Mouse (Mus musculus) cortical plate, adult 2 months (tissue): ENCODE data around the gene Copz1. TPM values are rescaled to one million over a fixed set of nuclear protein-coding genes. Genes with fewer than 3 reads are reported as not detected.
A peak's percentile ranks its signal among the peaks of the same experiment; 100 is the strongest.

Experiments
- H3K27ac ChIP-seq: fragments of 200-500 bp; 2 replicates; pipeline ENCODE4 v1.5.1; 2012; ENCODE audit warnings: low read length, control low read depth, inconsistent platforms; ENCODE audit not compliant: insufficient read depth
- H3K4me1 ChIP-seq: fragments of 200-500 bp; 2 replicates; pipeline ENCODE4 v1.6.1; 2011; ENCODE audit warnings: low read length; ENCODE audit not compliant: control insufficient read depth, insufficient read depth
- H3K4me3 ChIP-seq: fragments of 200-500 bp; 2 replicates; pipeline ENCODE4 v1.5.1; 2011; ENCODE audit warnings: mild to moderate bottlenecking, low read length, control low read depth; ENCODE audit not compliant: insufficient read depth
- CTCF ChIP-seq: fragments of 200-500 bp; IDR thresholded peaks from 2 replicates; pipeline ENCODE4 v1.5.1; 2011; ENCODE audit warnings: mild to moderate bottlenecking, control low read depth, low read length; ENCODE audit not compliant: insufficient read depth; ENCODE audit errors: extremely low read depth
- POLR2A ChIP-seq: fragments of 200-500 bp; IDR thresholded peaks from 2 replicates; pipeline ENCODE4 v1.6.1; 2011; ENCODE audit warnings: mild to moderate bottlenecking, low read length, control low read depth; ENCODE audit not compliant: insufficient read depth; ENCODE audit errors: extremely low read depth
- polyA plus RNA-seq: library from polyadenylated mRNA; depleted of rRNA; stranded (reverse); fragments of >200 nt; gene quantifications from 2 replicates; pipeline ENCODE4 v1.2.3, GENCODE M21; 2012

Gene Copz1
- polyA plus RNA-seq, 1 experiment, result 148 TPM

DNA sequence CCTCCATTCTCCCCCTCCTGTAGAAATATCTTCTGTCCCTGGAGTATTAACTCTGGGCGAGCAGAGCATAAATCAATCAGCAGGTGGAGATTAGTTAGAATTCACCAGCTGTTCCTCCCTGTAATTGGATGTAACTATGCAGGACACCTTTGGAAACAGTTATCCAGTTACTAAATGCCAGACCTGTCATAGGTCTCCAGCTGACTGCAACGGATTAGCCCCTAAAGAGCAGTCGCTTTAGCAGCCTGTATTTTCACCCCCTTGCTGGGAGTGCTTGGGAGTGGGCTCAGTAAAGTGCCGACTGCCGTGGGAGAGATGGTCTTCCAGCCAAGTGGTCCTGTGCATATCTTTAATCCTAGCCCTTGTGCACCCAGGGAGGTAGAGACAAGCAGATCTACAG is 17.1 kb downstream of the Copz1 start:
- H3K4me3 ChIP-seq, result no peak overlapping the region
- no peak overlapping the region for H3K27ac ChIP-seq
- peaks cover 3% of the 10 kb centered on the region; the same call in 1 of the 2 replicates for H3K4me1 ChIP-seq
- no peak for TF ChIP-seq CTCF
- no peak for TF ChIP-seq POLR2A

DNA sequence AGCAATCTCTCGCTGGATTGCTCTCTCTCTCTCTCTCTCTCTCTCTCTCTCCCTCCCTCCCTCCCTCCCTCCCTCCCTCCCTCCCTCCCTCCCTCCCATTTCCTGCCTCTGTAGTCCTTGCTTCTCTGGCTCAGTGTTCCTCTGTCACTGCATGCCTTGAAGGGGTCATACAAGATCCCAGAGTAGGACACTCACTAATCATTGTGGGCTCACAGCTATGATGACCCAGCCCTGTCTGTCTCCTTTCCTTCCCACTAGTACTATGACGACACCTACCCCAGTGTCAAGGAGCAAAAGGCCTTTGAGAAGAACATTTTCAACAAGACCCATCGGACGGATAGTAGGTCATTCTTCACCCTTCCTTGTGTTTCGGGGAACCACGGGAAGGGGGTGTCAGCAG is 17.9 kb downstream of the Copz1 start:
- H3K4me1 ChIP-seq, result 0 out of 2 replicates have a peak, but pooled peaks cover 1% of the 10 kb centered on the region
- H3K27ac ChIP-seq, result no peak overlapping the region
- H3K4me3 ChIP-seq, result no peak overlapping the region
- no peak for TF ChIP-seq POLR2A
- no peak for TF ChIP-seq CTCF

DNA sequence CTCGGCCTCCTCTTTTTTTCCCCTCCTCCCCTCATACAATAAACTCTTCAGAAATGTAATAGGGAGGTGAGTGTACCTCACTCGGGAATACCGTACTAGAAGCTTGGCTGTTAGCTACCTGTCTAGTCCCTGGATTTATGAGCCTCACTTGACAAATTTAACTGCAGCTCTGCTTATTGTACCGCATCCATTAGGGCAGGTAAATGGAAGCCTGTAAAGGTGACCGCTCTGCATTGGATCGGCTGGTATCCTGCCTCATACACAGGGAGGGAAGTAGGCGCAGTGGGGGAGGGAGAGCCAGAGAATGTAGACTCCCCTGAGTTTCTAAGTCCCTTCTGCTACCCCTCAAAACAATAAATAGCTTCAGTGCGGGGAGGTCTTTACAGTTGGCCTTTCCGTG is 18.3 kb downstream of the Copz1 start:
- Histone ChIP-seq H3K4me1 (0 out of 2 replicates have a peak, but pooled peaks cover 2% of the 10 kb centered on the region), H3K27ac (no peak overlapping the region), H3K4me3 (no peak overlapping the region)
- TF ChIP-seq CTCF (no peak), POLR2A (no peak)

DNA sequence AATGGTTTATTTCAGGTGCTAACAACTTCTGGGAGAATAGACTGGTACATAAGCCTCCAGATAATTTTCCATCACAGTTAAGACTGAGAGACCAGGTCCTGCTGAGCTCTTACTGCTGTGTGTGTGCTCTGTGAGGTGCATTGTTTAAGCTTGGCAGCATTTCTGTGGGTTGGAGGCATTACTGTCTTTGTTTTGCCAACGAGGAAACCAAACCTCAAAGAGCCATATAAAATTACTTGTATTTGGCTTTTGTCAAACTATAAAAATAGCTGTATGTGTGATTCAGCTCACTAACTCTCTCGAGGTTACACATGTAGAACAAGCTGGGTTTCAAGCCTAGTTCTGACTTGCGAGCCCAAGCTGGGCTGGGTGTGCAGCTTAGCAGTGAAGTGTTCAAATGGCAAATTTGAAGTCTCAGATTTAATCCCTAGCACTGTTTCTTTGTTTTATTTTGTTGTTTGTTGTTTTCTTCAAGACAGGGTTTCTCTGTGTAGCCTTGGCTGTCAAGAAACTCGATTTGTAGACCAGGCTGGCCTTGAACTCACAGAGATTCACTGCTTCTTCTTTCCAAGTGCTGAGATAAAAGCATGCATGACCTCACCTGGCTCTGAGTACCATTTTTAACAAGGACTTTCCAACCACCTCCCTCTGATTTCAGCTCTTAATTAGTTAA is 20.3 kb downstream of the Copz1 start:
- Histone ChIP-seq H3K4me3 (no peak overlapping the region), H3K27ac (no peak overlapping the region), H3K4me1 (peaks cover 5% of the 10 kb centered on the region)
- TF ChIP-seq POLR2A (no peak), CTCF (no peak)

DNA sequence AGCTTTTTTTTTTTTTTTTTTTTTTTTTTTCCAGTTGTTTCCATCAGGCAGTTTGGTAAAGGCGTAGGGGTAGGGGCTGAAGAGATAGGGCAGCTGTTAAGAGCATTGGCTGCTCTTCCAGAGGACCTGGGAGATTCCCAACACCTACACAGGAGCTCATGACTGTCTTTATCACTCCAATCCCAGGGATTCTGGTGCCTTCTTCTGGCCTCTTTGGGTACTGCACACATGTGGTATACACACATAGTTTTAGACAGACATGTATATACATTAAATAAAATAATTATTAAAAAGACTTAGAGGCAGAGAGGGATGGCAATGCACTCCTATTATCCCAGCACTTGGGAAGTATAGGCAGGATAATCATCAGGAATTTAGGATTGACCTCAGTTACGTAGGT is 20.9 kb downstream of the Copz1 start:
- TF ChIP-seq POLR2A, result no peak
- H3K27ac ChIP-seq, result no peak overlapping the region
- no peak overlapping the region for H3K4me3 ChIP-seq
- peaks cover 8% of the 10 kb centered on the region for H3K4me1 ChIP-seq

DNA sequence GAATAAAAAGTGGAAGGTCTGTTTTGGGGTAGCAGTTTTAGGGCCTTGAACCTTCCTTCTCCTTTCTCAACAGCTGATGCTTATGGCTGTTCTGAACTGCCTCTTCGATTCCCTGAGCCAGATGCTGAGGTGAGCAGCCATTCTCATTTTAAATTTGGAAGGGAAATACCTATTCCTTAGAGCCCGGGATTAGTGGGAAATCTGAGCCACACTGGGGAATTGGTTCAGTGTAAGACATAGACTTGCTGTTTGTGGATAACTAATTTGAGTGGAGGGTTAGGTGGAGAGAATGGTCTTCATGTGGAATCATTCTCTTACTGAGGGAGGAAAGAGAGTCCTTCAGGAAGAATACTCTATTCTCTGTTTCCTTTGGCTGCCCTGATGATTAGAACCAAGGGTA is 22.1 kb downstream of the Copz1 start:
- Histone ChIP-seq H3K4me3 (no peak overlapping the region), H3K4me1 (peaks cover 15% of the 10 kb centered on the region), H3K27ac (no peak overlapping the region)
- no peak for TF ChIP-seq CTCF
- no peak for TF ChIP-seq POLR2A

DNA sequence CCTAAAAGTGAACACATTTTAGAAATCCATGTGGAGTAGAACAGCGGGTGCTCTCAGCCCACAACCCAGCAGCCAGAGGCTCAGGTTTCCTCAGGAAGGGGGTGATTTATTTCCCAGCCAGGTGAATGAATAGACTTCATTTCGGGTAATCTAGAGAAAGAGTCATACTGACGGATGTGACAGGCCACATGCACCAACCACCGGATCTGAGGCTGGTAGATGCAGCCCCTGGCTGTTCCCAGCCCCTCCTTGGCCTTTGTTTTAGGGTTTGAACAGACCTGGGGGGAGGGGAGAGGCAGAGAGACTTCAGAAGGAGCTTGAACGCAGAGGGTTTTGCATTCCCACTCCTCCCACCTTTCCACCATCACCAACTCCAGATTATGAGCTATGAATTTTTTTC is 23.3 kb downstream of the Copz1 start:
- Histone ChIP-seq H3K4me3 (no peak overlapping the region), H3K27ac (no peak overlapping the region), H3K4me1 (peaks cover 15% of the 10 kb centered on the region)
- TF ChIP-seq POLR2A (no peak), CTCF (no peak)

DNA sequence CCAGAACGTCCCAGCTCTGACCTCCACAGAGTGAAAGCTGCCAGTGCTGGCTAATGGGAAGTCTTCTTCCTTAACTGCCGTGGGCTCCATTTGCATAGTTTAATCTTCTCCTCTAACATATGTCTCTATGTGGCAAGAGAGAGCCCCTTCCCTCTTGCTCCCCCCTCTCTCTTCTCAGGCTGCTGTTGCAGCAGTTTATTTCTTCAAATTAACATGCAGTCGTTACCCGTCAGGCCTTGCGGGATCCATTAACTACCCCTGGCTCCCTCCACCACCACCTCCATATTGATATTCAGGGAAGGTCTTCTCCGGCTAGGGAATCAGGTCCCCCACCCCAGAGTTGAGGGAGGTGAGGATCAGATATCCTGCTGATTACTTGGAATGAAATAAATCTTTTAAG is 24.8 kb downstream of the Copz1 start:
- H3K4me1 ChIP-seq, result peaks cover 15% of the 10 kb centered on the region
- no peak overlapping the region for H3K27ac ChIP-seq
- no peak overlapping the region for H3K4me3 ChIP-seq
- TF ChIP-seq POLR2A, result no peak
- no peak for TF ChIP-seq CTCF

DNA sequence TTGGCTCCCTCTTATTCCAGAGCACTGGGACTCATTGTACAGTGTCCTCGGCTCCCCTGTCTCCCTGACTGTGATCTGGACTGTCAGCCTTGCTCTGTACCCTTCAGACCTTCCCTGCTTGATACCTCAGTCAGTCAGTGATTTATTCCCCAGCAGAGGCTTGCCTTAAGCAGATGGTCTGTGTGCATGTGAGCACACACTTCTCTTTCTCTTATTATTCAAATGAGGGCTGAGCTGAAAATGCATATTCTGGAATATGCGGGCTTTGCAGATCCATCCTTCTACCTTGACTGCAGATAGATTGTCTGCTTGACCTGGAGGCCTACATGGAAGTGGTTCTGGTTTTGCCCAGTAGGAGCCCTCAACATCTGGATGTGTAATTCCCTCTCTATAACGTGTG is 25.5 kb downstream of the Copz1 start:
- peaks cover 14% of the 10 kb centered on the region for H3K4me1 ChIP-seq

DNA sequence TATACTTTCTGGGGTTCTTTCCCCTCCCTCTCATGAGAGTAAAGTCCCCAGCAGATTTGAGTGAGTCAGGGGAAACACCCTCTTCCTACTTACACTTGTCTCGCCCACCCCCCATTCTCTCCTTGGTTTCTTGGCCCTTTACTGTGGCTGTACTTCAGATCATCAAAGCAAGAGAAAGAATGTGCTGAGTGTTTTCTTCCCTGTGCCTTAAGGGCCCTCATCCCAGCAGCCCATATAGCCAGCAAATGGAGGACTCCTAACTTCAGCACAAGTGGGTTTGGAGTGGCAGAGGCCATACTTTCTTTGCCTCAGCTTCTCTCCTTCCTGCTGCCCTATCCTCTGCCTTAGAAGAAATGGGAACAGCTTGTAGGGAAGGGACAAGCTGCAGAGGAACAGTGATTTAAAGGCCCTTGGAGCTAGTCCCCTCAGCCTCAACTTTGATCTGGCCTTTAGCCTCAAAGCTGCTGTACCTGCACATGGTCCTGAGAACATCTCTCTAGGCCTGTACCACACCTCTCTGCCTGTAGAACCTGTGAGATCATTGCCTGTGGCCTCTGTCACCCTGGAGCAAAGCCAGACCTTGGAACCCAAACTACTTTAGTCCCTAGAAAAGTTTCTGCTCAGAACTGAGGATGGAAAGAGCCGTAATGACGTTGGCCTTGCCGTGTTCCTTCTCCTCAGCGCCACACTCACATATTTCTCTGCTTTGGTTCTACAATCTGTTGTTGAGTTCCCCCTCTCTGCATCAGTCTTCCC is 26.5 kb downstream of the Copz1 start:
- H3K4me1 ChIP-seq, result peaks cover 15% of the 10 kb centered on the region
- peak overlapping the region; percentile 18 for H3K27ac ChIP-seq
- no peak overlapping the region for H3K4me3 ChIP-seq
- no peak for TF ChIP-seq POLR2A
- no peak for TF ChIP-seq CTCF

More for the DNA sequence above, 25.5 kb downstream of the Copz1 start:
- Histone ChIP-seq H3K4me3 (no peak overlapping the region), H3K27ac (no peak overlapping the region)
- TF ChIP-seq POLR2A (no peak), CTCF (no peak)
